Mouse (Mus musculus): ENCODE measurements at regions not wholly inside any gene's neighbourhood (a gene's known extent, or its start where the extent isn't known, plus 50 kb on each side); places are given as distances from the start of the nearest gene placed in this dataset.

DNA sequence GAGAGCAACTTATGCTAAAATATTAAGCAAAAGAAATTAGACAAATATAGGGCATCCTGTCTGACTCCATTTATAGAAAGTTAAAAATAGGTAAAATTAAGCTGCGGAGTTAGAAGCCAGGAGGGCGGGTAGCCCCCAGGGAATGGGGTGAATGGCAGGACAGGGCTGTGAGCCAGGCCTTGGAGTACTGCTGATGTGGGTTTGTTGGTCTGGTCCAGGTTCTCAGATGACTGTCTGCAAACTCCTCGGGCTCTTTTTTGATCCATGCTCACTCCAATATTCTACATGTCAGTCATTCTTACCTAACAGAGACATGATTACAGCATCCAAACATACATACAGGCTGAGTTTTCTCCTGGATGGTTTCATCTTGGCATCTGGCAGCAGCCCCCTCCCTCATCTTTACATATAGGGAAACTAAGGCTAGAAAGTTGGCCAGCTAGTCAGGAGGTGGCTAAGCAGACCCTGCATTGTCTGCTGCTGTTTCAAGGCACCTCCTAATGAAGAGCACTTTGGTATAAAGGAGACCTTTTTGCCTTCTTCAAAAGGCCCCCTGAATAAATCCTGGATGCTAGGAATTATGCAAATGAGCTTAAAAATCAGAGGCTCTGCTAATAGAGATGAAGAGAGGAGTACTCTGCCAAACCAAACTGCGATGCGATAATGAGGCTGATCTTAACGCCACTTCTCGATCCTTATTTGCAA lies 354.4 kb downstream of the Xylt1 start:
- DNase-seq (ENCODE audit: low read depth, low spot score): no peak

DNA sequence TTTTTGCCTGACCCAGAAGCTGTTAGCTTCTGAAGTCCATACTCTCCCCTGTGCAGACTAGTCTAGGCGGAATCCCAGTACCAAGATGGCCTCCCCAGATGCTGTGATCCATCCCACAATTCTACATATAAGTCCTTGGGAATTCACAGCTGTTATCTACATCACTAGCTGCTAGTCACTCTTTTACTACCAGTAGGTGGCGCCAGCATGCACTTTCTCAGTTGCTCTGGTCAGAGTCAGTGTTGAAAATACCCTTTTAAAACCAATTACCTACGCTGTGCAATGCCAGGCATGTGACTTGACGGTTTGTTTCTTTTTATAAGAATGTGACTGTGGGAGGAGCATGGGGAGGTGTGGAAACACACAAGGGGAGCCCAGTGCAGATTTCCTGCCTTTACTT lies 348.3 kb downstream of the Xylt1 start:
- no peak for DNase-seq (ENCODE audit: low read depth, low spot score)
